Mouse (Mus musculus): ENCODE measurements around the gene Tulp4.

Gene Tulp4

DNA sequence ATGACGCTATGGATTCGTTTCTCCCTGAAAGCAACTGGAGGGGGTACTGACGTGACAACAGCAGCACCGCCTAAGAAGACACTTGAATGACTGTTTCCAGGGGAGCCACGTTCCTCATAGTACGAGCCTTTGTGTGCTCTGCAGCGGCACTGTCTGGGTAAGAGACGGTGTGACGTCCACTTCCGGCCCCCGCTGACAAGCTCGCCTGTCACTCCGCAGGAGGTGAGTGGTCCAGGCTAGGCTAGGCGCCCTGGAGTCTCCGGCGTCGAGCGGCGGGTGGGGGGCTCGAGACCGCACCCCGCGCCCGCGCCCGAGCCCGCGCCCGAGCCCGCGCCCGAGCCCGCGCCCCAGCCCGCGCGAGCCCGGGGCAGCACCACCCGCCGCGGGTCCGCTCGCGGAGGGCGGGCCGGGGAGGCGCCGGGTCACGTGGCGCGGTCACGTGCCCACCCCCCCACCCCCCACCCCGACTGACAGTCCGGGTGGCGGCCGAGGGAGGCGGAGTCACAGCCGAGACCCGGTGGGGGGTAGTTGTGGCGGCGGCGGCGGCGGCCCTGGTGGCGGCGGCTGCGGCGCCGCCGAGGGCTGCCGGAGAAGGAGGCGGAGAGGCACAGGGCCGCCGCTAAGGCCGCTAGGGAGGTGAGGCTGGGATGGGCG, at the start of gene Tulp4:
TSS of gene Tulp4 (plus strand) at position 77 of the 654 bp plus-strand sequence.
- peak; percentile 59 for DNase-seq (ENCODE audit: low spot score)

- no peak for DNase-seq (ENCODE audit: low spot score)
These were observed 43.4 kb upstream of the Tulp4 start for GRCm38 (mm10) chr17:6062793-6063192.

DNA sequence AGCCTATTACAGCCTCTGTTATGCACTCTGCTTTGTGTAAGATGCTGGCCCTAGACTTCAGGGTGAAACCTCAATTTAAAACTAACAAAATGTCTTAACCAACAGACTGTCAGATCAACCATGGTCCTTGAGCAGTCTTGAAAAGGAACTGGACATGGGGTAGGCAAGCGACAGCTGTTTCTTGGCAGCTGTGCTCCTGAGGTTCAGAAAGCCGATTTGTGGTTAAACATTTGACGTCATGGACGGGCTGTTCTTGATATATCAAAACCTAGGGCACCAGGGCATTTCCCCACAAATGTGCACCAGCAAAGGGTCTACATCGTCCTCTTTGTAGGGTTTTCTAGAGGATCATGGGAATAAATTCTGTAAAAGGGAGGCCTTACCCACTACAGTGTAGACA, 42.7 kb upstream of the Tulp4 start:
- no peak for DNase-seq (ENCODE audit: low spot score)

DNA sequence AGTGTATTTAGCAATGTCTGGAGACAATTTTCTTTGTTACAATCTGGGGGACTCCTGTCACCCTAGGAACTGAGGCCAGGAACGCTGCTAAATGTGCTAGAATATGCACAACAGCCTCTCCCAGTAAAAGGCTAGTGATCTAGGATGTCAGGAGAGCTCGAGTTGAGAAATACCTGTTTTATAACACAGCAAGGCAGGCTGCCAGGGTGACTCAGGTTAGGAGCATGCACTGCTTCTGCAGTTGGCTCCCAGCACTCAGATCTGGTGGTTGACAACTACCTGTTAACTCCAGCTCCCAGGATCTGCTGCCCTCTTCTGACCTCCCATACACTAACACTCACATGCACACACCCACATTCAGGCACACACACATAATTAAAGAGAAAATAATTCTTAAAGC, 40.2 kb upstream of the Tulp4 start:
- DNase-seq (ENCODE audit: low spot score): no peak

GRCm38 (mm10) chr17:6067613-6068012, 38.6 kb upstream of the Tulp4 start:
- no peak for DNase-seq (ENCODE audit: low spot score)

GRCm38 (mm10) chr17:6069866-6070265, 36.4 kb upstream of the Tulp4 start:
- no peak for DNase-seq (ENCODE audit: low spot score)

DNA sequence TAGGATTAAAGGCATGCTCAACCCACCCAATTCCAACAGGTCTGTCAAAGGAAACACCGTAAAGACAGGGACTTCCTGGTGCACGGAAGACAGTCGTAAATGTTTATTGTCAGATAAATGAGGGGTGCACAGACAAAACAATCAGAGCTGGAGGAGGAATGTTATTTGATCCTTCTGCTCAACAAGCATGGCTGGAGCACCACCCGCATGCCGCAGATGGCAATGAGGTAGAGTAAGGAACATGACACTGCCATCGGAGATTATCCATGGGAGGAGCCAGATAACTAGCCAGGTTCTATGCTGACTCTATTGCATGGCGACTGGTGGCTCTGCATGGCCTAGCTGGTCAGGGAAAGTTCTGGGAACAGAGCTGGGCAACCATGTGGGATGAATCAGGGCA, 32.8 kb upstream of the Tulp4 start:
- no peak for DNase-seq (ENCODE audit: low spot score)

DNA sequence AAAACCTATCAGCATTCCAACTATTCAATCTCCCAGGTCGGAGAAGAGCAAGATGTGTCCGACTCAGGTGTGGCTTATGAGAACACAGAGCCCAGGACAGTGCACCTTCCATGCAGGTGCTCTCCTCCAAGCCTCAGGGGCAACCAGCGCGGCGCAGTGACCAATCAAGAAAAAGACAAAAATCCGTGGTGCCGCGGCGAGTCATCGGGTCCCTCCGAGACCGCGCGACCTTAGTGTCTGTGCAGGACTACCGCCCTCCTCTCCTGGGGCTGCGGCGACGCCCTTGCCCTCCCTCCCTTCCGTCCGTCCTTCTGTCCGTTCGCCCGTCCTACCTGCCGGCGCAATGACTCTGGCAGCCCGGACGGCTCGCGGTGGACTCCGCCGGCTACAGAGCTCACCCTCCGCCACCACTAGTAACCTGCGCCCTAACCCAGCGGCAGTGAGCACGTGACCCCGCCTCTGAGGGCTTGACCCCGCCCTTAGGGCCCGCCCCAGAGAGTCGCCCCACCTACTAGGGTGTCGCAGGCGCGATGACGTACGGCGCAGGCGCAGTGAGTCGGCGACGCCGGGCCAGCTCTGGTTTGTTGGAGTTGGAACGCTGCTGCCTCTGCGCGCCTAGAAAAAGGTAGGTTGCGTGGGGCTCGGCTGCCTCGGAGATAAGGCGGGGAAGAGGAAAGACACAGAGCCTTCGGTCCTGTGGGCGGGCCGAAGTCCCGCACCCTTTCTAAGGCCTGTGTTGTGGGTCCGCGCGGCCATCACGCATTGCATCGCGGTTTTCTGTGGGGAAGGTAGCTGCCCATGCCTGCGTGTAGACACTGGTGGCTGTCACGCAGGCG, 26.7 kb upstream of the Tulp4 start, which contains the start of the genes Serac1 and Gtf2h5:
TSS of gene Serac1 (minus strand) at position 455 of the 836 bp plus-strand sequence.
TSS of gene Gtf2h5 (plus strand) at position 500 of the 836 bp plus-strand sequence.
- peak; percentile 97 for DNase-seq (ENCODE audit: low spot score)

- DNase-seq (ENCODE audit: low spot score): no peak
These were observed 22.8 kb upstream of the Tulp4 start for GRCm38 (mm10) chr17:6083323-6083890.

DNA sequence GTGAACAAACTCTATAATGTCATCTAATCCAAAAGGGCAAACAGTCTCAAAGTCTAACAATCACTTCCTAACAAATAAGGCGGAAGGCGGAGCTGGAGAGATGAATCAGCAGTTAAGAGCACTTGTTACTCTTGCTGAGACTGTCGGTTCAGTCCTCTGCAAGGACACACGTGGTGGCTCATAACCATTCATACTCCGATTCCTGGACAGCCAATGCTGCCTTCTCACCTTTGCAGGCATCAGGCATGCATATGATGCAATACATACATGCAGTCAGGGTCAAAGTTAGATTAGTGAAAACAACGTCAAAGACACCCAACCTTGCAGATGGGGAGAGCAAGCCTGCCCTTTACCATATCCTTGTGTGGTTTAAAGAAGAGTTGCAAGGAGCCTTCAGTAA, 14.6 kb upstream of the Tulp4 start:
- no peak for DNase-seq (ENCODE audit: low spot score)

DNA sequence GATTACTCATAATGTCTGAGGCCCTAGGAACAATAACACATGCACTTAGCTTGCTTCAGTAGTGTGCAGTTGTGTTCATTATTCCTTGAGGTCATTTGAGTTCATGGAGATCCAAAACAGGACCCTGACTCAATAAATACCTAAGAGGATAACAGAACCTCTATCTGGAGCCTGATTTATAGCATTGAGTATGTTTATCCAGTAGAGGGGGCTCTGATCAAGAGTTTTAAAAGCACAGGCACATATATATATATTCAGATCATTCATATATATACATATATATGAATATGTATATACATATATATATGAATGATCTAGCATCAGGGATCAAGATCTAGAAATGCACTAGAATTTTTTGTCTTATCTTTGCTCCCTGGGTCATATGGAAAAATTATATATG, 10.7 kb upstream of the Tulp4 start:
- DNase-seq (ENCODE audit: low spot score): no peak

GRCm38 (mm10) chr17:6097884-6098283, 8.4 kb upstream of the Tulp4 start:
- DNase-seq (ENCODE audit: low spot score): no peak

DNA sequence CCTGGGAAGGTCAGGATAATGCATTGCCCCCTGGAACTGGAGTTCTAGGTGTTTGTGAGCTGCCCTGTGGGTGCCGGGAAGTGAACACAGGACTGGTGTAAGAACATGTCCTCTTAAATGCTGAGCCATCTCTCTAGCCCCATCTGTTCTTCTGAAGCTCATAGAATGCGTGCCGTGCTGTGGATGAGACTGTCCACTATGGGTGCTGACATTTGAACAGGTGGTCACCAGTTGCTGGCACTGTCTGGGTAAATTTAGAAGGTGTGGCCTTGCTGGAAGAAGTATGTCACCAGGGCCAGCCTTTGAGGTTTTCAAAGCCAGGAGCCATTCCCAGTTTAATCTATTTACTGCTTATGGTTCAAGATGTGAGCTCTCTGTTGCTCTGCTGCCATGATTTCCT, 4.0 kb upstream of the Tulp4 start:
- DNase-seq (ENCODE audit: low spot score): no peak

- DNase-seq (ENCODE audit: low spot score): no peak
These were observed 2.7 kb upstream of the Tulp4 start for GRCm38 (mm10) chr17:6103566-6103965.

DNA sequence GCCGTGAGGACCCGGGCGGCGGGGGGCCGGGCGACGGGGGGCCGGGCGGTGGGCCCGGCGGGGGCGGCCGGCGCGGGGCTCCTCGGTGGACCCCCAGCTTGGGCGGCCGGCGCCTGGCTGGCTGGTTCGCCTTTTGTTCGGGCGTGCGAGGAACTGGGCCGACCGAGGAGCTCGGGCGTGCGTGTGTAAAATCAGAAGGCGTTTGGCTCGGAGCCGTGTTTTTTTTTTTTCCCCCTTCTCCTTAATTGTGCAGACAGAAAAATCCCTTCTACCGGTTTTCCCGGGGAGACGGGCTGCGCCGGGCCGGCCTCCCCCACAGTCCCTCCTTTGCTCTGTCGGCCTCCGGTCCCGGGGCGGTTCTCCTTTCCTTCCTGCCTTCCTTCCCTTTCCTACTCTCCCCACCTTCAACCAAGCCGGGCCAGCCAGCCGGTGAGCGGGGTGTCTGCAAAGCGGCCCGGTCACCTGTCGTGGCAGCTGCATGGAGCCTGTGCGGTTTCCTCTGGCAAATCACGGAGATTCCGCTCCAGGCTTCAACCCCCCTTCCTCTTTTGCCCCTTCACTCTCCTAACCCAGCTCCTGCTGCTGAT, 871 bp downstream of the Tulp4 start:
- peak; percentile 25 for DNase-seq (ENCODE audit: low spot score)

- no peak for DNase-seq (ENCODE audit: low spot score)
These were observed 1.9 kb downstream of the Tulp4 start for GRCm38 (mm10) chr17:6108175-6108574.

GRCm38 (mm10) chr17:6110956-6111355, 4.7 kb downstream of the Tulp4 start:
- no peak for DNase-seq (ENCODE audit: low spot score)

- DNase-seq (ENCODE audit: low spot score): no peak
These were observed 7.4 kb downstream of the Tulp4 start for GRCm38 (mm10) chr17:6113653-6114052.

DNA sequence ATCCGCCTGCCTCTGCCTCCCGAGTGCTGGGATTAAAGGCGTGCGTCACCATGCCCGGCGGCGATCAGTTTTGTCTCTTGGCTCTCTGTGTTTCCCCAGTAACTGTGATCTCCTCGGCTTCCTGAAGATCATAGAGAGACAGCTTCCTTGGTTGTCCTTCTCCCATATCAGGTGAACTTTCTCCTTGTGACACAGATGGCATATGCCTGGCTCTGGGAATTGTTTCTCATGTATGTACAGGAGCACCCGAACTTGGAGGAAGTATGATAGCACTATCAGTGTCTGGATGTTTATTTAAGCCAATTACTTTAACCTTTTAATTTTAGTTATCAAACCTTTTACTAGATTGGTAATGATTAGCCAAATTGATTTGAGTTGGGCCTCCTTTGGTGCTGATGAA, 8.8 kb downstream of the Tulp4 start:
- DNase-seq (ENCODE audit: low spot score): no peak

DNA sequence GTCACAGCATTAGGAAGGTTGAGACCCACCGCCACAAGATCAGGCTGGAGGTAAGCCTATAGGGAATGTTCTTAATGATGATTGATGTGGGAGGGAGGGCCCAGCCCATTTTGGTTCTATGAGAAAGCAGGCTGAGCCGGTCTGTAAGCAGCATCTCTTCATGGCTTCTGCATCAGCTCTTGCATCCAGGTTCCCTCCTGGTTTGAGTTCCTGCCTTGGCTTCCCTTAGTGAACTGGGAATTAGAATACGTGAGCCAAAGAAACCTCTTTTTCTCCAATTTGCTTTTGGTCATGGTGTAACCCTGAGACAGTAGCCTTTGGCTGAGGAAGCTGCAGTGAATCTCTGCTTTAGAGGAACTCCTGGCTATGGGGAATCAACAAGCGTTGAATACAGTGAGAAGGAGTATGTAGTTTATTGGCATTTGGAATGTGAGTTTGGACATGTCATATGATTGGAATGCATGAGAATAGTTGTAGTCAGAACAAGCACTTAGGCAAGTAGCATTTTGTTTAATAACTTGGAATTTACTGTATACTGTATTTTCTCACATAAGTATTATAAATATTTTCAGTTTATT, 11.0 kb downstream of the Tulp4 start:
- no peak for DNase-seq (ENCODE audit: low spot score)

DNA sequence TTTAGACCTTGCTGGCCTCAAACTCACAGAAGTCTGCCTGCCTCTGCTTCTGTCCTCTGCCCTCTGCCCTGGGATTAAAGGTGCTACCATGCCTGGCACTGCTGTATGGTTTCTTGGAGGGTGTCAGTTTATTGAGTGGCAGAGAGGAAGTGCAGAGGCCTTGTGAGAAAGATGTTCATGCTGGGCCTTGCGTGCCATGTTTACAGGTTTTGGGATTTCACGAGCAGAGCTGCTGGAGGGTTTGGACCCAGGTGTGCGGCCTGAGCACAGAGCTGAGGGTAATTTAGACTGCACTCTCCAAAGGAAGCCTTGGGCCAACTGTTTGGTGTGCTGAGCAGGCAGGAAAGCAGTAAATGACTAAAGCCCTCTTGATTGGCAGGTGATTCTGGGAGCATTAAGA, 11.7 kb downstream of the Tulp4 start:
- no peak for DNase-seq (ENCODE audit: low spot score)

DNA sequence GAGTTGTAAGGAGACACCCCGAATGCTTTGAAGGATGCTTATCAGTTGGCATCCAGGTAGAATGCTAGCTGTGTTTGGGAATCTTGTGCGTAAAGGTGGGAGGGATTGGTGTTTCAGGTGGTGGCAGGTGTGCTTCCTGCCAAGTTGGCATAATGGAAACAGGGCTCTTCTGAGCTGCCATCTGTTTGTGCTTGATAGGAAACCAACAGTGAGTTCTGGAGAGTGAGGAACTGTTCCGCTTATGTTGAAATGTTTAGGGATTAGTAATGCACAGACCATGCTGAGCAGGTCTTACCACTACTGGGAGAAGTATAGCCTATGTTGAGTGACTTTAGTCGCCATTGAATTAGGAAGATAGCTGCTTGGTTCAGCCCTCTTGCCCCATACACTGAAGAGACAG, 12.6 kb downstream of the Tulp4 start:
- no peak for DNase-seq (ENCODE audit: low spot score)
